In the genomic region with DNA sequence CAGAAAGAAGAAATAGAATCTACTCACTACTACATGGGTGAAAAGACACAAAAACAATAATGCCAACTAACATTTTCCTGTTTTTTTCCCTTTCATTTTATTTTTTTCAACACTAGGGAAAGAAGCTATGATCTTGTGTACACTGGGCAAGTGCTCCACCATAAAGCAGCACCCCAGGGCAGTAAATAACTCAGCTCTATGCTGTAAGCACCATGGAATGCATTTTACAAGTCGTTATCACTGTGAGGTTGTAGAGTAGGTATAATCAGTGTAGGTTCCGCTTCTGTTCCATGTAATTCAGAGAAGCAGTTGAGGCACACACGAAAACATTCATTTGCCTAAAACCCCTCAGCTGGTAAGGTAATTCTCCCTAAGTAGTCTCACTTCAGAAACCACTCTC, we compare ENCODE assay signal across 31 mouse cellular contexts.
"Had no signal": no experiment of that assay in that cellular context is flagged by ENCODE, and none has a peak within 500 bp of the region (broad histone marks: within the 10 kb centered on the region; RNA-seq: fewer than 3 reads in every experiment).

No protein-coding gene starts in this region.

- H3K36me3 ChIP-seq: limb, embryonic 10.5 days; limb, embryonic 12.5 days; limb, embryonic 13.5 days; limb, embryonic 15.5 days; liver, embryonic 12.5 days; liver, embryonic 13.5 days; liver, embryonic 15.5 days; lung, embryonic 15.5 days; midbrain, embryonic 10.5 days; midbrain, embryonic 12.5 days; midbrain, embryonic 13.5 days; midbrain, embryonic 15.5 days had no signal

- H3K9ac ChIP-seq: limb, embryonic 12.5 days; limb, embryonic 13.5 days; limb, embryonic 15.5 days; liver, embryonic 12.5 days; liver, embryonic 13.5 days; liver, embryonic 14.5 days; liver, embryonic 15.5 days; liver, postnatal 0 days; lung, embryonic 14.5 days; lung, embryonic 15.5 days; midbrain, embryonic 12.5 days; midbrain, embryonic 13.5 days; midbrain, embryonic 15.5 days had no signal

- H3K4me1 ChIP-seq: limb, embryonic 10.5 days; limb, embryonic 12.5 days; limb, embryonic 13.5 days; limb, embryonic 15.5 days; liver, embryonic 12.5 days; liver, embryonic 13.5 days; liver, embryonic 15.5 days; lung, embryonic 15.5 days; megakaryocyte, embryonic 14.5 days; midbrain, embryonic 10.5 days; midbrain, embryonic 12.5 days; midbrain, embryonic 13.5 days; midbrain, embryonic 15.5 days had no signal

- H3K27ac ChIP-seq: limb, embryonic 10.5 days; limb, embryonic 12.5 days; limb, embryonic 13.5 days; limb, embryonic 15.5 days; liver, embryonic 12.5 days; liver, embryonic 13.5 days; liver, embryonic 14.5 days; liver, embryonic 15.5 days; lung, embryonic 15.5 days; macrophage; midbrain, embryonic 10.5 days; midbrain, embryonic 12.5 days; midbrain, embryonic 13.5 days; midbrain, embryonic 15.5 days had no signal

- H3K4me3 ChIP-seq: limb, embryonic 10.5 days; limb, embryonic 12.5 days; limb, embryonic 13.5 days; limb, embryonic 15.5 days; liver, embryonic 12.5 days; liver, embryonic 13.5 days; liver, embryonic 15.5 days; lung, embryonic 15.5 days; megakaryocyte, embryonic 14.5 days; midbrain, embryonic 10.5 days; midbrain, embryonic 12.5 days; midbrain, embryonic 13.5 days; midbrain, embryonic 15.5 days; myocyte had no signal

- H3K4me2 ChIP-seq: limb, embryonic 12.5 days; limb, embryonic 13.5 days; limb, embryonic 15.5 days; liver, embryonic 11.5 days; liver, embryonic 12.5 days; liver, embryonic 13.5 days; liver, embryonic 15.5 days; lung, embryonic 14.5 days; lung, embryonic 15.5 days; midbrain, embryonic 11.5 days; midbrain, embryonic 12.5 days; midbrain, embryonic 13.5 days; midbrain, embryonic 15.5 days had no signal

- DNase-seq: left cerebral cortex, postnatal 4 days; liver; liver, embryonic 13.5 days; liver, postnatal 0 days; lung, adult 18-20 months; lung, adult 2 months; lung, embryonic 14.5 days; lung, postnatal 10 days; lung, postnatal 14 days; lung, postnatal 36 days; lung, postnatal 4 days; midbrain, embryonic 14.5 days had no signal

- H3K9me3 ChIP-seq: limb, embryonic 10.5 days; limb, embryonic 12.5 days; limb, embryonic 13.5 days; limb, embryonic 15.5 days; liver, embryonic 12.5 days; liver, embryonic 13.5 days; liver, embryonic 15.5 days; lung, embryonic 15.5 days; megakaryocyte, embryonic 14.5 days; midbrain, embryonic 10.5 days; midbrain, embryonic 12.5 days; midbrain, embryonic 13.5 days; midbrain, embryonic 15.5 days had no signal

- ATAC-seq: liver, embryonic 12.5 days; liver, postnatal 0 days; lung, postnatal 0 days; midbrain, embryonic 13.5 days; midbrain, embryonic 15.5 days; midbrain, embryonic 16.5 days had no signal

- H3K27me3 ChIP-seq: limb, embryonic 12.5 days; limb, embryonic 13.5 days; limb, embryonic 15.5 days; liver, embryonic 12.5 days; liver, embryonic 13.5 days; liver, embryonic 15.5 days; lung, embryonic 15.5 days; megakaryocyte, embryonic 14.5 days; midbrain, embryonic 12.5 days; midbrain, embryonic 13.5 days; midbrain, embryonic 15.5 days had no signal
